21 mouse cellular contexts compared by ENCODE assay signal in genomic region chr2:121439746-121440145, GRCm38 (mm10). TPM values are rescaled to one million over a fixed set of nuclear protein-coding genes. Genes with fewer than 3 reads are reported as not detected.
DNase-seq lines count a peak whose midpoint lies in the region; ATAC-seq and TF ChIP-seq lines count a peak whose summit lies in the region.
"Had no signal": no experiment of that assay in that cellular context is flagged by ENCODE, and none has a peak within 500 bp of the region (broad histone marks: within the 10 kb centered on the region; RNA-seq: fewer than 3 reads in every experiment).

No protein-coding gene starts in this region.

- no peaks in the 10 kb centered on the region for H3K9me3 ChIP-seq in liver, postnatal 0 days (ENCODE audit: low read length)
- H3K9me3 ChIP-seq in hindbrain, embryonic 10.5 days: no peaks in the 10 kb centered on the region
- H3K9me3 ChIP-seq: embryonic facial prominence, embryonic 12.5 days; forebrain, embryonic 15.5 days; heart, embryonic 13.5 days; hindbrain, embryonic 13.5 days had no signal

- H3K4me1 ChIP-seq in heart, adult 2 months (ENCODE audit: control insufficient read depth, insufficient read depth, low read length): peaks cover 2% of the 10 kb centered on the region; the same call in 1 of the 2 replicates
- peaks cover 12% of the 10 kb centered on the region; the same call in 1 of the 2 replicates for H3K4me1 ChIP-seq in liver, adult 2 months (ENCODE audit: control insufficient read depth, insufficient read depth, low read length)
- peaks cover 25% of the 10 kb centered on the region for H3K4me1 ChIP-seq in liver, postnatal 0 days (ENCODE audit: insufficient read depth)
- peaks cover 18% of the 10 kb centered on the region for H3K4me1 ChIP-seq in hindbrain, embryonic 10.5 days (replicated peaks)

- ATAC-seq in liver, postnatal 0 days: no peak
- ATAC-seq in CD4-positive, CD25-positive, alpha-beta regulatory T cell, adult 4 months: no peak
- ATAC-seq: activated CD4-positive, CD25-positive, alpha-beta regulatory T cell, adult 4 months; forebrain, embryonic 15.5 days; Patski had no signal

- peak; percentile 66 for DNase-seq in heart, adult 11 months
- no peak for DNase-seq in heart, adult 2 months
- peak; percentile 76 for DNase-seq in liver, adult 2 months (ENCODE audit: extremely low read depth, low read depth, low spot score)
- no peak for DNase-seq in liver, postnatal 0 days
- DNase-seq in kidney, postnatal 25 days: peak; percentile 72 to 87
- DNase-seq in hindbrain, embryonic 10.5 days (ENCODE audit: low spot score): no peak
- DNase-seq in layer of hippocampus, adult 11-12 months (ENCODE audit: low spot score): no peak
- DNase-seq: adrenal gland, postnatal 14 days; B cell, adult 2 months; cerebellum, adult 11-12 months; cerebellum, adult 9-10 months; cerebellum, postnatal 25 days; heart, postnatal 4 days had no signal

- H3K27ac ChIP-seq in heart, adult 2 months: no peak overlapping the region
- H3K27ac ChIP-seq in liver, adult 2 months (replicated peaks; ENCODE audit: insufficient read depth, low read depth, low read length): no peak overlapping the region
- no peak overlapping the region for H3K27ac ChIP-seq in liver, postnatal 0 days (ENCODE audit: low read depth)
- H3K27ac ChIP-seq in hindbrain, embryonic 10.5 days: no peak overlapping the region
- H3K27ac ChIP-seq: embryonic facial prominence, embryonic 12.5 days; forebrain, embryonic 15.5 days; heart, embryonic 13.5 days; hindbrain, embryonic 13.5 days had no signal

- no peak overlapping the region for H3K4me3 ChIP-seq in heart, adult 2 months
- no peak overlapping the region for H3K4me3 ChIP-seq in liver, adult 2 months (ENCODE audit: insufficient read depth, low read depth, low read length)
- no peak overlapping the region for H3K4me3 ChIP-seq in liver, postnatal 0 days (ENCODE audit: low read depth, low read length)
- H3K4me3 ChIP-seq in hindbrain, embryonic 10.5 days: no peak overlapping the region
- H3K4me3 ChIP-seq: embryonic facial prominence, embryonic 12.5 days; forebrain, embryonic 15.5 days; heart, embryonic 13.5 days; hindbrain, embryonic 13.5 days had no signal

- TF ChIP-seq EP300 in heart, adult 2 months (IDR thresholded peaks at IDR 0.05; ENCODE audit: insufficient read depth, low read depth, low read length): no peak
- TF ChIP-seq EP300 in liver, postnatal 0 days (IDR thresholded peaks at IDR 0.05; ENCODE audit: low read depth): no peak

- no peak overlapping the region for H3K9ac ChIP-seq in heart, adult 2 months (ENCODE audit: low read depth, low read length)
- H3K9ac ChIP-seq in liver, adult 2 months (ENCODE audit: low read depth, low read length): no peak overlapping the region
- no peak overlapping the region for H3K9ac ChIP-seq in liver, postnatal 0 days (replicated peaks)
- H3K9ac ChIP-seq: embryonic facial prominence, embryonic 12.5 days; forebrain, embryonic 15.5 days; heart, embryonic 13.5 days; hindbrain, embryonic 13.5 days had no signal

- no peak overlapping the region for H3K4me2 ChIP-seq in liver, postnatal 0 days (ENCODE audit: low read depth, low read length)
- H3K4me2 ChIP-seq: embryonic facial prominence, embryonic 12.5 days; forebrain, embryonic 15.5 days; heart, embryonic 13.5 days; hindbrain, embryonic 13.5 days had no signal

- WGBS in heart, adult 2 months: 70% methylated on average over 4 of the region's 4 CpGs
- WGBS in liver, adult 2 months: 11% methylated on average over 4 of the region's 4 CpGs
- WGBS in liver, postnatal 0 days (ENCODE audit: insufficient replicate concordance): 56% methylated on average over 4 of the region's 4 CpGs
- WGBS in hindbrain, embryonic 10.5 days: 81% methylated on average over 4 of the region's 4 CpGs

- H3K79me2 ChIP-seq in heart, adult 2 months (replicated peaks; ENCODE audit: control insufficient read depth, insufficient read depth, low read length): no peaks in the 10 kb centered on the region
- H3K79me2 ChIP-seq in liver, adult 2 months (ENCODE audit: control insufficient read depth, insufficient read depth, low read length): no peaks in the 10 kb centered on the region

- peaks cover 2% of the 10 kb centered on the region for H3K36me3 ChIP-seq in heart, adult 2 months (ENCODE audit: control insufficient read depth, insufficient read depth, low read length)
- H3K36me3 ChIP-seq in liver, adult 2 months (ENCODE audit: control insufficient read depth, insufficient read depth, low read length): peaks cover 38% of the 10 kb centered on the region
- peaks cover 35% of the 10 kb centered on the region for H3K36me3 ChIP-seq in liver, postnatal 0 days (replicated peaks; ENCODE audit: insufficient read depth, low read length)
- peaks cover 51% of the 10 kb centered on the region for H3K36me3 ChIP-seq in hindbrain, embryonic 10.5 days

- TF ChIP-seq CTCF in heart, adult 2 months (IDR thresholded peaks at IDR 0.05): no peak
- no peak for TF ChIP-seq CTCF in liver, adult 2 months (IDR thresholded peaks at IDR 0.05; ENCODE audit: low read depth, low read length)
- no peak for TF ChIP-seq CTCF in liver, postnatal 0 days (IDR thresholded peaks at IDR 0.05; ENCODE audit: low read depth)

- no peak for TF ChIP-seq POLR2A in heart, adult 2 months (IDR thresholded peaks at IDR 0.05; ENCODE audit: insufficient read depth, low read depth, low read length)
- no peak for TF ChIP-seq POLR2A in liver, adult 2 months (IDR thresholded peaks at IDR 0.05; ENCODE audit: extremely low read depth, insufficient read depth, low read length)

- H3K27me3 ChIP-seq in heart, adult 2 months (ENCODE audit: control insufficient read depth, insufficient read depth, low read length): no peaks in the 10 kb centered on the region
- no peaks in the 10 kb centered on the region for H3K27me3 ChIP-seq in liver, adult 2 months (ENCODE audit: control insufficient read depth, insufficient read depth, low read length)
- no peaks in the 10 kb centered on the region for H3K27me3 ChIP-seq in liver, postnatal 0 days (ENCODE audit: insufficient read depth, low read length)
- H3K27me3 ChIP-seq in hindbrain, embryonic 10.5 days (ENCODE audit: insufficient read depth, poor library complexity, severe bottlenecking): peaks cover 35% of the 10 kb centered on the region
- H3K27me3 ChIP-seq: Patski had no signal

- intact Hi-C loops in heart, adult 2 months (cut with DNase I): no loop called here

RNA-seq across cellular contexts. Expression of gene Ell3, which starts 4.3 kb away (rescaled TPM):
- under 1 TPM in 1 of 2 experiments, not detected in 1; 0.13 TPM for total RNA-seq in heart, adult 2 months (2021)
- 0.15 and 0.47 TPM in 2 replicates for polyA plus RNA-seq in heart, adult 2 months (2012; rRNA removed)
- 3.2 and 6.0 TPM in 2 replicates for total RNA-seq in liver, adult 2 months (2014; rRNA removed)
- polyA plus RNA-seq in liver, adult 2 months (2012; rRNA removed): 1.9 and 2.2 TPM in 2 replicates
- 1.9 and 2.1 TPM in 2 replicates for polyA plus RNA-seq in liver, postnatal 0 days (2015; fragmentation: Nextera tagmentation; extraction: Ambion mirVana)
- polyA plus RNA-seq in CD4-positive, CD25-positive, alpha-beta regulatory T cell, adult 4 months (2017; shearing (Covaris generic)): 1 to 10 TPM; 1.6 to 1.7 TPM
- polyA plus RNA-seq in hindbrain, embryonic 10.5 days (2016; fragmentation: Nextera tagmentation; extraction: Ambion mirVana): 3.3 and 6.5 TPM in 2 replicates
- total RNA-seq: gastrocnemius, adult 8-10 months had no signal

RNA-seq across cellular contexts. Expression of gene Serf2, which starts 9.2 kb away (rescaled TPM):
- 100 to 1,000 TPM; 369 to 415 TPM for total RNA-seq in heart, adult 2 months (2021)
- polyA plus RNA-seq in heart, adult 2 months (2012; rRNA removed): 339 and 340 TPM in 2 replicates
- total RNA-seq in liver, adult 2 months (2014; rRNA removed): 56.6 and 81.7 TPM in 2 replicates
- 200 and 211 TPM in 2 replicates for polyA plus RNA-seq in liver, adult 2 months (2012; rRNA removed)
- 264 and 266 TPM in 2 replicates for polyA plus RNA-seq in liver, postnatal 0 days (2015; fragmentation: Nextera tagmentation; extraction: Ambion mirVana)
- polyA plus RNA-seq in CD4-positive, CD25-positive, alpha-beta regulatory T cell, adult 4 months (2017; shearing (Covaris generic)): 100 to 1,000 TPM; 677 to 841 TPM
- polyA plus RNA-seq in hindbrain, embryonic 10.5 days (2016; fragmentation: Nextera tagmentation; extraction: Ambion mirVana): 502 and 520 TPM in 2 replicates

RNA-seq across cellular contexts. Expression of gene Hypk, which starts 13.3 kb away (rescaled TPM):
- 10 to 100 TPM; 19.8 to 23.5 TPM for total RNA-seq in heart, adult 2 months (2021)
- 10.4 and 19.4 TPM in 2 replicates for polyA plus RNA-seq in heart, adult 2 months (2012; rRNA removed)
- 21.1 and 27.4 TPM in 2 replicates for total RNA-seq in liver, adult 2 months (2014; rRNA removed)
- 3.5 and 4.8 TPM in 2 replicates for polyA plus RNA-seq in liver, adult 2 months (2012; rRNA removed)
- polyA plus RNA-seq in liver, postnatal 0 days (2015; fragmentation: Nextera tagmentation; extraction: Ambion mirVana): 54.3 and 56.0 TPM in 2 replicates
- polyA plus RNA-seq in CD4-positive, CD25-positive, alpha-beta regulatory T cell, adult 4 months (2017; shearing (Covaris generic)): 100 to 1,000 TPM; 114 to 126 TPM
- 110 and 135 TPM in 2 replicates for polyA plus RNA-seq in hindbrain, embryonic 10.5 days (2016; fragmentation: Nextera tagmentation; extraction: Ambion mirVana)

RNA-seq across cellular contexts. Expression of gene Serinc4, which starts 16.8 kb away (rescaled TPM):
- not detected for total RNA-seq in heart, adult 2 months (2021)
- polyA plus RNA-seq in heart, adult 2 months (2012; rRNA removed): 0.09 and 0.21 TPM in 2 replicates
- not detected in 2 replicates for total RNA-seq in liver, adult 2 months (2014; rRNA removed)
- polyA plus RNA-seq in liver, adult 2 months (2012; rRNA removed): 0.11 TPM in 2 replicates
- not detected in 2 replicates for polyA plus RNA-seq in liver, postnatal 0 days (2015; fragmentation: Nextera tagmentation; extraction: Ambion mirVana)
- under 1 TPM in 1 of 2 experiments, not detected in 1; 0.33 TPM for polyA plus RNA-seq in CD4-positive, CD25-positive, alpha-beta regulatory T cell, adult 4 months (2017; shearing (Covaris generic))
- 0.15 and 0.42 TPM in 2 replicates for polyA plus RNA-seq in hindbrain, embryonic 10.5 days (2016; fragmentation: Nextera tagmentation; extraction: Ambion mirVana)
- total RNA-seq: adrenal gland, postnatal 14 days; gastrocnemius, adult 8-10 months had no signal
- polyA plus RNA-seq: activated CD4-positive, CD25-positive, alpha-beta regulatory T cell, adult 4 months; embryonic facial prominence, embryonic 12.5 days had no signal

RNA-seq across cellular contexts. Expression of gene Catsper2, which starts 26.2 kb away (rescaled TPM):
- 1 to 10 TPM; 3.8 to 4.2 TPM for total RNA-seq in heart, adult 2 months (2021)
- 3.4 and 4.3 TPM in 2 replicates for polyA plus RNA-seq in heart, adult 2 months (2012; rRNA removed)
- 1.3 and 2.9 TPM in 2 replicates for total RNA-seq in liver, adult 2 months (2014; rRNA removed)
- polyA plus RNA-seq in liver, adult 2 months (2012; rRNA removed): 1.3 and 2.5 TPM in 2 replicates
- polyA plus RNA-seq in liver, postnatal 0 days (2015; fragmentation: Nextera tagmentation; extraction: Ambion mirVana): 1.5 TPM in 2 replicates
- polyA plus RNA-seq in CD4-positive, CD25-positive, alpha-beta regulatory T cell, adult 4 months (2017; shearing (Covaris generic)): 1 to 10 TPM; 2.3 to 3.4 TPM
- 1.6 and 3.0 TPM in 2 replicates for polyA plus RNA-seq in hindbrain, embryonic 10.5 days (2016; fragmentation: Nextera tagmentation; extraction: Ambion mirVana)

Comparison
In these comparisons a context has a peak if more than half of its experiments do, and no peak if none do; other contexts are left out.
1. DNase-seq: peak in heart, adult 11 months (single experiment), liver, adult 2 months (single experiment) and kidney, postnatal 25 days (2 of 2); none in heart, adult 2 months (0 of 2), liver, postnatal 0 days (single experiment), hindbrain, embryonic 10.5 days (single experiment) and layer of hippocampus, adult 11-12 months (single experiment).